Mouse (Mus musculus) thymus, postnatal 10 days (tissue): ENCODE results near the gene Mrgprf.

Experiments
- DNase-seq, 2 experiments: peaks; one replicate each; pipeline ENCODE4 v3.0.0; 2021; ENCODE audit warnings: low spot score in 2 of 2

Mrgprf gene

GRCm38 (mm10) chr7:145335199-145335598, 34.6 kb downstream of the Mrgprf start:
- DNase-seq: no peak

GRCm38 (mm10) chr7:145335616-145336332, 35.1 kb downstream of the Mrgprf start:
- DNase-seq: no peak

- DNase-seq: no peak
Observed at GRCm38 (mm10) chr7:145337889-145338288, 37.3 kb downstream of the Mrgprf start.

GRCm38 (mm10) chr7:145340248-145340904, 39.7 kb downstream of the Mrgprf start:
- no peak for DNase-seq
